Mouse (Mus musculus): Measurements from ENCODE around the gene Polr3g.
"Not testable (repeated sequence)": the region's sequence is repeated elsewhere in the genome, so short reads cannot be mapped to it uniquely, and the experiment has no call there.

- TF ChIP-seq CTCF, EP300 (IDR thresholded peaks at IDR 0.05; ENCODE audit: low read depth): not testable (repeated sequence)
These were observed 60.4 kb downstream of the Polr3g start for GRCm38 (mm10) chr13:81650382-81650781.
